Mouse (Mus musculus): ENCODE data around the gene Itga1.

The Itga1 gene

GRCm38 (mm10) chr13:115098227-115098626 is 3.5 kb downstream of the Itga1 start:
- DNase-seq (ENCODE audit: low spot score): no peak

GRCm38 (mm10) chr13:115096965-115097364 is 4.8 kb downstream of the Itga1 start:
- DNase-seq (ENCODE audit: low spot score): no peak

DNA sequence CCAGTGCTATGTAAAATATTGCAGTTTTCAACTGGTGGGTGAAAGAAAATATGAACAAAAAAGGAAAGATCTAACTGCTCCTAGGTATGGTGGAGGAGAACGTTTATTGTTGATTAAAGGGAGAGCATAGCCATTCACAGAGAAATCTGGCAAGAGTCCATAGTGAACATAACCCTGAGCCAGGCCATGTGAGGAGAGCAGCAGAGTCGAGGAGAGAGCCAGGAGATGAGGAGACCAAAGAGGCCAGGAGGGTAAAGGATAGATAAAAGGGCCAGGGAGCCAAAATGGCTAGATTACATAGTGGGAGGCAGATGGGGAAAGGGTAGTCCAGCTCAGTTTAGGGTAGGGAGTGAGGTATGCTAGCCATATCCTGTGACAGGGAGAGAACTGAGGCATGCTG is 5.5 kb downstream of the Itga1 start:
- no peak for DNase-seq (ENCODE audit: low spot score)

- DNase-seq (ENCODE audit: low spot score): no peak
Measured at GRCm38 (mm10) chr13:115095392-115095791, 6.4 kb downstream of the Itga1 start.

DNA sequence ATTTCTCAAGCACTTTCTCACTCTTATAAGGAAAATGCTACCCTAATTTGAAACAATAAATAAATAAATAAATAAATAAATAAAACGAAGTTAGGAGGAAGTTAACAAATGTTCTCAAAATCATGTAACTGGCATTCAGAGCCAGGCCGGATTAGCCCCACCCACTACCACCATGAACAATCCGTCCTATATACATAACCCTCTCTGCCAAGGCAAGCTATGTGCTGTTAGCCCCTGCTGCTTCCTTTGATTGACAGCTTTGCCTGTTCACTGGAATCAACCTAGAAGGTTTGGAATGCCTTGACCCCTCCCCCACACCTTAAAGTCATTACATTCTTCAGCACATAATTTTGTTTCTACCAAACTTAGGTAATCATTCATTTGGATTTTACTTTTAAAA is 10.3 kb downstream of the Itga1 start:
- DNase-seq (ENCODE audit: low spot score): no peak

DNA sequence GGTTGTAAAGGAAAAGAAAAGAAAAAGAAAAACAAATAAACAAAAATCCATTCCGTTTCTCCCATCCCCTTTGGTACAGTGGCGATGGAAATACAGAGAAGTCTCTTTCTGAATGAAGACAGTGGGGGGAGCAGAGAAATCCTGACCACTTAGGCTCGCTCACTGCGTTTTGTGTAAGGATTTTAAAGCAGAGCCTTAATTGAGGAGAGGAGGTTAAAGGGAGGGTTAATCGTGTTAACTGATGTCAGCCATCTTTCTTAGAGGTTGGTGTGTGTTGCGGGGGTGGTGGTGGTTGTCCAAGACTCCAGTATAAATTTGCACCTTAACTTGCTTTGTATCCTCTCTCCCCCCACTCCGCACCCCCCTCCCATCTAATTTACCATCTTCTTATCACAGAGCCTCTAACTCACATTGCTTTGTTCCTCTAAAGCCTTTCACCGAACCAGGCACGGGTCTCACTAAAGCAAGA is 10.8 kb downstream of the Itga1 start:
- no peak for DNase-seq (ENCODE audit: low spot score)

- peak; percentile 93 for DNase-seq (ENCODE audit: low spot score)
Measured at GRCm38 (mm10) chr13:115090069-115090976, 11.4 kb downstream of the Itga1 start, which contains the start of gene Pelo. Gene Pelo, minus strand, starts transcription at chr13:115090186.

- peak; percentile 31 for DNase-seq (ENCODE audit: low spot score)
Measured at GRCm38 (mm10) chr13:115089395-115090025, 12.3 kb downstream of the Itga1 start.

- no peak for DNase-seq (ENCODE audit: low spot score)
Measured at GRCm38 (mm10) chr13:115089020-115089394, 12.8 kb downstream of the Itga1 start.

DNA sequence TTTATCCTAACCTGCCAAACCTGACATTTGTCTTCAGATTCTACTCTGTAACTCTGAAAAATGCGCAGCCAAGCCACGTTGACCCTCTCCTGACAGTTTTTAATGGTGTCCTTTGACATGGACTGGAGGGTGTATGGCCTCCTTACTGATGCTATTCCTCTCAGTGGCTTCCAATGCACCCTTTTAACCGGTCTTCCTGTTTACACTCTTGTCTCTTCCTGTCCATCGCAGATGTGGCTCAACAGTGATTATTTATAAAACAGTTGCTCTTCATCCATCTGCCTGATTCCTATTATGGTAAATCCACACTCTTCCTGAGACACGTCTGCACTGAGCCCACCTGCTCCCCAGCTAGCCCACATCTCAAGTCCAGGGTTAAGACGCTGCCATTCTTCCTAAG is 15.8 kb downstream of the Itga1 start:
- DNase-seq (ENCODE audit: low spot score): no peak

GRCm38 (mm10) chr13:115082339-115082738 is 19.4 kb downstream of the Itga1 start:
- DNase-seq (ENCODE audit: low spot score): no peak

DNA sequence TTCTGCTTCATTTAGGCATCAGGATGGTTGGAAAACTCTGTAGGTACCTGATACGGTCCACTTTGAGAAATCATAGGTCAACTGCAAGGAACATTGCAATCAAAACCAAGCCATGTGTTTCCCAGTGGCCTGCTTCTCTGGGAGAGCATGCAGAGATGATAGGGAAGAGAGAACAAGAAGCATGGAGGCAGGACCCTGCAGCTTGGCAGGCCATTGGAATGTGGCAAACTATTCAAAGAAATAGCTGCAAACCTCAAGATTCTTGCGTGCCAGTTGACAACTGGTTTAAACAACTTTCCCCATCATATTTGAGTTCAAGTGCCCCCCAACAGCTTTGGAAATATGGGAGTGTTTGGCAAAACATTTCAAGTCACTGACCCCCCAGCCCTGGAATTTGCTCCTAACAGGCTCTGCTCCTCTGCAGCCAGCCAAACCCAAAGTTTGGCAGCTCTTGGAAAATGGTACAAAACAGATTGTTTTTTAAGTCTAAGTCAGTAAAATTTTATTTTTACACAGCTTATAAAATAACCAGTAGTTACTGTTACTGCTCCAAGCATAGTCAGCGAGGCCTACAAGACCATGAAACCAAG is 21.7 kb downstream of the Itga1 start:
- no peak for DNase-seq (ENCODE audit: low spot score)

GRCm38 (mm10) chr13:115078997-115079685 is 22.6 kb downstream of the Itga1 start:
- DNase-seq (ENCODE audit: low spot score): no peak

DNA sequence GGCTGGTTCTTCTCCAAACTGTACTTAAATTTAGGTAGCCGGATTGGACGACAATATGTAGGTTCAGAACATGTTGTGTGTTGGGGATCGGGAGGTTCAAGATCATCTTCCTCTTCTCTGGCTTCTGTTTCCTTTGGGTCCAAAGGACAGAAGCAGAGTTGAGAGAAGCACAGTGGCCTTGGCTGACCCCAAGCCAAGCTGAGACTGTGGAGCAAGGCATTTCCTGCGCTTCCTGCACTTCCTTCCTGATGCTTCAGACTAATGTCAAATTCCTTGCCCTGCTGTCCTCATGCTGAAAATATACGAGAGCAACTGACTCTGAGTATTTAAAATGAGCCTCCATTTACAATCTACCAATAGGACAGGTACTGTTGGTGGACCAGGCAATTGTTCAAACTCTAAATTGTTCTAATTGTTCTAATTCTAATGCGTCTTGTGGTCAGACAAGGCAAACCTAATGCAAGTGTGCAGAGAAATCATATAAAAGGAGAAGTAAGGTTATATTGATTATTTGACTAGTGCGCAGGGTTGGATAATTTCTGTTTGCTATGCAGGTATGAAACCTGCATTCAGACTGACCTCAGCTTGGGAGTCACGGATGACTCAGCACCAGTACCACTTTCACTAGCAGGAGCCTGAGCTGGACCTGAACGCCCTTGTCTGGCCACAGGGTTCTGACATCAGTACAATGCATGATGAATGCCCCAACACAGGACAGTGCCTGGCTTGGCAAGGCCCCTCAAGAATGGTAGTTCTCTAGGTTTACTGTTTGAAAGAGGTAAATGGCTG is 24.2 kb downstream of the Itga1 start:
- DNase-seq (ENCODE audit: low spot score): no peak

DNA sequence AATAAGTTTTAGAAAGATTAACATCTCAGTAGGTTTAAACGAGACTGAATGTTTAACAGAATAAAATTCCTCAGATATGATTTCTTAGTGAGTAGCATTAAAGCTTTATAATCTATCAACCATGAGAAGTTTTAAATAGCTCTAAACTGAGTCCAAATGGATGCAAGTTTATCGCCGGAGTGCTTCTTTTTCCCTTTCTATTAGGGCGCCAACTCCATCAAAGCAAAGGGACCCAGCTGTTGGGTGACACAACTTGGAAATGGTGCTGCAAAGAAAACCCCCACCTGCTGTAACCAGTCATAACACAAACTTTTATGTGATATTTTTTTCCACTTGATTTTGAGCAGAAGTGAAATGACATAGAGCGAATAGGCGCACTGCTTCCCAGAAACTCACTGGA is 29.4 kb downstream of the Itga1 start:
- no peak for DNase-seq (ENCODE audit: low spot score)

- DNase-seq (ENCODE audit: low spot score): no peak
Measured at GRCm38 (mm10) chr13:115071431-115071830, 30.3 kb downstream of the Itga1 start.

- no peak for DNase-seq (ENCODE audit: low spot score)
Measured at GRCm38 (mm10) chr13:115067968-115068330, 33.8 kb downstream of the Itga1 start.

- DNase-seq (ENCODE audit: low spot score): no peak
Measured at GRCm38 (mm10) chr13:115067324-115067967, 34.3 kb downstream of the Itga1 start.

DNA sequence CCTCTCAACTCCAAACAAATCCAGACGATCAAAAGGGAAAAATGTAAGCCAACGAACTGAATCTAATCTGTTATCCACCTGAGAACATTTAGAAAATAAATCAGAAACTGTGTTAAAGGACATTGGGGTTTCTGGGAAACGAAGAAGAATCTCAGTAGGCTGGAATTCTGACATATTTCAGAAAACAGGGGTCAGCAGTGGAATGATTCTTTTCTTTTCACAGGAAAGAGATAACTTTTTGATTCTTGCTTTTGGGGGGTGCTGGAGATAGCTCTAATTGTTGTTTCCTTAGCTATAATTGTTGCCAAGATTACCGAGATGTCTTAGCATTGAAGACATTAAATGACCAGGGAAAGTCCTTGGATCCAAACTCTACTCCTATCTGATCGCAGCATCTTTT is 44.2 kb downstream of the Itga1 start:
- no peak for DNase-seq (ENCODE audit: low spot score)

DNA sequence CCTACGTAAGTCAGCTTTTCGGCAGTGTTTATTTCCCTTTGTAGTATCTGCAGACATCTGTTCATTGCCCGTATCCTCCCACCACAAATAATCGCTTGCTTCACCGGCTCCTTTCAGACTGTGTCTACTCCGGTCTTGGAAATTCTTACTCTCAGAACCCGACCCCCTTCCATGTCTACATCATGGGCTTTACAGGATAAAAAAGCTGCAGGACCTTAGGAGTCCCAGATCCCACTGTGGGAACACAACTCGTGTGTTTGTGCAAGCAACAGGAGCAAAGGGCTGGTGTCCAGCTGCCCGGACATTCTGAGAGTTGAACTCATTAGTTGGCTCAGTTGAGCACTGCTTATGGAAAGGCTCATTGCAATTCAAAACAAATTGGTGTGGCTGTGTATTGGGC is 47.0 kb downstream of the Itga1 start:
- no peak for DNase-seq (ENCODE audit: low spot score)

DNA sequence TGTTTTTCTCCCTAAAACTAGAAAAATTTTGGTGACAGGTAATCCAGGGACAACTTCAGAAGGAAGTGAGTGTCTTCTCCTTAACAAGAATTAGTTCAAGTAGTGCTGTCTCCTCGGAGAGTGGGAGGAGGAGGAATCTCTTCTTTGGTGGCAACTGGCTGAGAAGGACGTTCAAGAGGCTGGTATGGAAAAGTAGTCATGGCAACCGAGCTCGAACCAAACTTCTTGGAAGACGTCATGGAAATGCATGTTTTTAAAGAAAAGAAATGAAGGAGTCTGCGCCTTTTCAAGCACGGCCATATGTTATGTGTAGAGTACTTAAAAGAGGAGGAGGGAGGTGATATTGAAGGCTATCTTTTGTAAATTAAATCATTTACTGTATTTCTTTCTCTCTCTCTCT is 49.2 kb downstream of the Itga1 start:
- no peak for DNase-seq (ENCODE audit: low spot score)

All from urinary bladder, postnatal 25 days (tissue).